Mouse (Mus musculus) forebrain, embryonic 13.5 days (tissue): ENCODE measurements around the gene Eng. TPM values are rescaled to one million over a fixed set of nuclear protein-coding genes. Genes with fewer than 3 reads are reported as not detected.

Experiments
- ATAC-seq: fragments of 200-750 bp; cut with Nextera tagmentation; 2 replicates; pipeline ENCODE4 v1.8.0; 2017
- H3K27ac ChIP-seq: fragments of 300-500 bp; sonication (generic); 2 replicates; pipeline ENCODE4 v1.5.1; 2015; ENCODE audit warnings: inconsistent platforms, mild to moderate bottlenecking, moderate library complexity
- H3K27me3 ChIP-seq: fragments of 300-500 bp; sonication (generic); 2 replicates; pipeline ENCODE4 v1.6.1; 2015; ENCODE audit warnings: mild to moderate bottlenecking, inconsistent platforms
- H3K36me3 ChIP-seq: fragments of 300-500 bp; sonication (generic); 2 replicates; pipeline ENCODE4 v1.6.1; 2015; ENCODE audit warnings: mild to moderate bottlenecking, inconsistent platforms; ENCODE audit not compliant: poor library complexity, severe bottlenecking
- H3K4me1 ChIP-seq: fragments of 300-500 bp; sonication (generic); 2 replicates; pipeline ENCODE4 v1.6.1; 2015; ENCODE audit warnings: inconsistent platforms
- H3K4me2 ChIP-seq: fragments of 300-500 bp; sonication (generic); 2 replicates; pipeline ENCODE4 v1.6.1; 2015; ENCODE audit warnings: inconsistent platforms, mild to moderate bottlenecking, moderate library complexity
- H3K4me3 ChIP-seq: fragments of 300-500 bp; sonication (generic); 2 replicates; pipeline ENCODE4 v1.5.1; 2015; ENCODE audit warnings: mild to moderate bottlenecking, inconsistent platforms
- H3K9ac ChIP-seq: fragments of 300-500 bp; sonication (generic); 2 replicates; pipeline ENCODE4 v1.6.1; 2015; ENCODE audit warnings: mild to moderate bottlenecking, inconsistent platforms
- H3K9me3 ChIP-seq: fragments of 300-500 bp; sonication (generic); replicated peaks from 2 replicates; pipeline ENCODE4 v1.6.1; 2016; ENCODE audit warnings: inconsistent platforms
- WGBS: fragments of 180-500 bp; shearing (Covaris S2); methylation state at CpG from one replicate; pipeline ENCODE4 v1.1.7; 2015; 5-methylcytosine and 5-hydroxymethylcytosine counted together
- polyA plus RNA-seq: library from polyadenylated mRNA; unstranded; fragments of >200 nt; fragmentation: Nextera tagmentation; extraction: Ambion mirVana; gene quantifications from 2 replicates; pipeline ENCODE4 v1.2.1, GENCODE M21; 2015

Eng gene
- polyA plus RNA-seq, 1 experiment from 2014 or later = 21.2 TPM

DNA sequence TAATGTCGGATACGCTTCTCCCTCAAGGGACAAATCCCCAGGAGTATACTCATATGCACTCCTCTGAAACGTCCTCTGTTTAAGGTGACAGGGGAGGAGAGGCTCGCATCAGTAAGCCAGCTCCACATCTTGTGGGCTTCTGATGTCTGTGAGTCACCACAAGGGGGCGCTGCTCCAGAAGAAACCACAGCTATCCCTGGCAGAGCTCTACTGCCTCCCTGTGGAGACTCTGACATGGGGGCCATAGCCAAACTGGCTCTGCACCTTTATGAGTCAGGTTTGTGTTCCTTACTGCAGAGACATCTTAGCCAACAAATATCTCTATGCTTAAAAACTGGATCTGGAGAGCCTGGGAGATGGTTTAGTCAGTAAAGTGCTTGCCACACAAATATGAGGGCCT lies 43.0 kb downstream of the Eng start:
- no peak overlapping the region for H3K9ac ChIP-seq
- no peaks in the 10 kb centered on the region for H3K9me3 ChIP-seq
- peaks cover 14% of the 10 kb centered on the region for H3K4me1 ChIP-seq
- ATAC-seq = no peak
- 24% methylated on average over 5 of the region's 5 CpGs for WGBS
- no peak overlapping the region for H3K4me3 ChIP-seq
- no peaks in the 10 kb centered on the region for H3K27me3 ChIP-seq
- H3K4me2 ChIP-seq = no peak overlapping the region
- H3K36me3 ChIP-seq = peaks cover 37% of the 10 kb centered on the region
- 0 out of 2 replicates have a peak overlapping the region, but pooled peaks have one; percentile 12 for H3K27ac ChIP-seq

DNA sequence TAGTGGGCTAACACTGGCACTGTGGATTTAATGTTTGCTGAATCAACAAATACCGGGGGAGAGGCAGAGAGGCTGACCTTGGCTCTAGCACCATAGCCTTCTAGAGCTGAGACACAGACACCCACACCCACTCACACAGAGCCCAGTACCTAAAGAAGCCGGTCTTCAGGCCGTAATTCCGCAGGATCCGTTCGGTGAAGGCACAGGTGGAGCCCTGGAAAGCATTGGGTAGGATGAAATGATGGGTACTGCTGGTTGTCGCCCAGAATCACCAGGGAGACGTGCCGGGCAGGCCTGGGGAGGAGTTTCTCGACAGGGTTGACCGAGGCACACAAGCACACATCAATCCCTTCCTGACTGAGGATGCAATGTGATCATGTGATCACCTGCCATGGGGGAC lies 44.6 kb downstream of the Eng start:
- no peaks in the 10 kb centered on the region for H3K27me3 ChIP-seq
- H3K9me3 ChIP-seq = no peaks in the 10 kb centered on the region
- no peak overlapping the region for H3K9ac ChIP-seq
- peak overlapping the region; percentile 41; the same call in 1 of the 2 replicates for H3K27ac ChIP-seq
- no peak overlapping the region for H3K4me3 ChIP-seq
- WGBS = 88% methylated on average over 11 of the region's 11 CpGs
- peaks cover 20% of the 10 kb centered on the region for H3K36me3 ChIP-seq
- H3K4me1 ChIP-seq = peaks cover 14% of the 10 kb centered on the region
- no peak for ATAC-seq
- no peak overlapping the region for H3K4me2 ChIP-seq

DNA sequence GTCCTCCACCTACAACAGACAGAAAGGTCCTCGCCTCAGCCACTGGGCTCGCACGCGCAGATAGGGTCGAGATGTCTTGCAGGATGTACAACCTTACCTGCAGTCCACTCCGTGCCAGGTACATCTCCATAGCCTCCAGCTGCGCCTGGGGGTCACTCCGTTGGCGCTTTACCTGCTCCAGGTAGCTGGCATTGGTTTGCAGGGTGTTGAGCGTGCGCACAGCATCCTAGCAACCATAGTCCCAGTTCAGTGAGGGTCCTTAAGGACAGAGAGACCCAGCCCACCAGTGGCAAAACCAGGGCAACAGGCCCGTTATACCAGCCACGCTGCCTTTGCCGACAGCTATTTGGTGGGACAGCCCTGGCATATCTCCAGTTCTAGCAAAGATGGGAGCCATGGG lies 46.1 kb downstream of the Eng start:
- Histone ChIP-seq H3K9me3 (no peaks in the 10 kb centered on the region), H3K36me3 (peaks cover 7% of the 10 kb centered on the region), H3K27ac (no peak overlapping the region), H3K9ac (no peak overlapping the region), H3K27me3 (no peaks in the 10 kb centered on the region), H3K4me3 (no peak overlapping the region), H3K4me2 (peak overlapping the region; percentile 94; the same call in 1 of the 2 replicates), H3K4me1 (peaks cover 14% of the 10 kb centered on the region)
- no peak for ATAC-seq
- WGBS = 94% methylated on average over 14 of the region's 14 CpGs

GRCm38 (mm10) chr2:32693282-32693681 lies 46.9 kb downstream of the Eng start:
- peak overlapping the region; percentile 76 for H3K4me3 ChIP-seq
- H3K27ac ChIP-seq = no peak overlapping the region
- peak overlapping the region; percentile 94 for H3K4me2 ChIP-seq
- no peaks in the 10 kb centered on the region for H3K9me3 ChIP-seq
- ATAC-seq = no peak
- H3K36me3 ChIP-seq = no peaks in the 10 kb centered on the region
- H3K9ac ChIP-seq = peak overlapping the region; percentile 86
- 25% methylated on average over 7 of the region's 7 CpGs for WGBS
- H3K4me1 ChIP-seq = peaks cover 14% of the 10 kb centered on the region
- H3K27me3 ChIP-seq = no peaks in the 10 kb centered on the region

DNA sequence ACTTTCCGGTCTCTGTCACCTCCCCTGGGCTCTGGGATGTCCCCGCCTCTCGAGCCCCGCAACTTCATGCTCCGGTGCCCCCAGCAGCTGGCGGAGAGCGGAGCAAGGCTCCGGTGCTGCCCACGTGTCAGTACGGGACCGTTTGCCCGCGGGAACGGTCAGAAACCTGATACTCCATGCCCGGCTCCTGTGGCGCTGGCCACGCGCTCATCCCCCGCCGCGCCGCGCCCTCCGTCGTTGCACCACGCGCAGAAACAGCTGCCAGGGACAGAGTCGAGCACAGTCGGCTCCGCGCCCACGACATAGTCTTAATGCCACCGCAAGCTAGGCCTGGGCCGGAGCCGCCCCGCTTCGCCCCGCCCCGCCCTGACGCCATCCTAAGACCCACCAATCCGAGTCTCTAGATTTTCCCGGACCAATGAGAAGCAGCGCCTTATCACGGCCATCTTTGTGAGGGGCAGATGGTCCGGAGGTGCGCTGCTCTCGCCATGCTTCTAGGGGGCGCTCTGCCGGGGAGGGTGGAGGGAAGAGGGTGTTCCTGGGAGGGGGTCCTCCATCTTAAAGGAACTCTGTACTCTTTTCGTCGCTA lies 47.5 kb downstream of the Eng start:
- no peaks in the 10 kb centered on the region for H3K36me3 ChIP-seq
- H3K27ac ChIP-seq = no peak overlapping the region
- no peaks in the 10 kb centered on the region for H3K9me3 ChIP-seq
- H3K4me3 ChIP-seq = peak overlapping the region; percentile 76
- peaks cover 14% of the 10 kb centered on the region for H3K4me1 ChIP-seq
- H3K9ac ChIP-seq = peak overlapping the region; percentile 86
- H3K4me2 ChIP-seq = peak overlapping the region; percentile 94
- H3K27me3 ChIP-seq = no peaks in the 10 kb centered on the region
- 1% methylated on average over 50 of the region's 51 CpGs for WGBS
- peak; percentile 99 for ATAC-seq

DNA sequence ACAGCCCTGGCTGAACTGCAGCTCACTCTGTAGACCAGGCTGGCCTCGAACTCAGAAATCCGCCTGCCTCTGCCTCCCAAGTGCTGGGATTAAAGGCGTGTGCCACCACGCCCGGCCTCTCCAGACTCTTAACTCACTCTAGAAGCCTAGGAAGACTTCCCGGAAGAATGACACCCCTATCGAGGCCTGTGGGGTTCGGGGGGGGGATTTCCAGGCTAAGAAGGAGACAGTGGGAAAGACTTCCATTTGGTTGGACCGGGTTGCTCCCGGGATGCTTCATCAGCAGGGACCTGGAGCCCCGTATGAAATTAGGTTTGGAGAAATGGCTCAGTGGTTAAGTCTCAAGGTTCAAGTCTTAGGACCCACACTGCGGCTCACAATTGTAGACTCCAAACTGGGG lies 48.3 kb downstream of the Eng start:
- ATAC-seq = no peak
- Histone ChIP-seq H3K27ac (no peak overlapping the region), H3K9ac (no peak overlapping the region), H3K4me2 (peak overlapping the region; percentile 94), H3K4me1 (peaks cover 14% of the 10 kb centered on the region), H3K36me3 (no peaks in the 10 kb centered on the region), H3K4me3 (peak overlapping the region; percentile 76), H3K9me3 (no peaks in the 10 kb centered on the region), H3K27me3 (no peaks in the 10 kb centered on the region)
- 92% methylated on average over 12 of the region's 12 CpGs for WGBS

DNA sequence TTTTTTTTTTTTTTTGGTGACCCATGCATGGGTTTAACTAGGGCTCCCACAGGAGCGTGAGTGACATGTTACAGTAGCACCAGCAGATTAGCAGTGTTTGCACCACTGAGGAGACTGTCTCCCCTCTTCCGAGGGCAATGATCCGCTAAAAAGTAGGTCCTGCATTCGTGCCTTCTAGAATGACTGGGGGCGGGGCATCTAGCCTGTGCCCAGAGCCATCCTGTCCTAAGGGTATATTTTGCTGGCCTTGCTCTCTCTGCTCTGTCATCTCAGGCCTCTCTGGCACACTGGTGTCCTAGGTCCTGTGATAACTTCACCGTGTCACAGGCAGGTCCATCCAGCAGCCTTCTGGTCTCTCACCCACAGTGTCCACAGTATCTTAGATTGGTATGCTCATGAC lies 53.3 kb downstream of the Eng start:
- no peak overlapping the region for H3K4me3 ChIP-seq
- ATAC-seq = no peak

GRCm38 (mm10) chr2:32700966-32701743 lies 54.8 kb downstream of the Eng start:
- Histone ChIP-seq H3K9me3 (no peaks in the 10 kb centered on the region), H3K9ac (no peak overlapping the region), H3K36me3 (peaks cover 43% of the 10 kb centered on the region), H3K4me1 (no peaks in the 10 kb centered on the region), H3K4me2 (no peak overlapping the region), H3K27ac (no peak overlapping the region), H3K4me3 (no peak overlapping the region), H3K27me3 (no peaks in the 10 kb centered on the region)
- no peak for ATAC-seq
- WGBS = 87% methylated on average over 14 of the region's 14 CpGs

More for the DNA sequence above, 53.3 kb downstream of the Eng start:
- Histone ChIP-seq H3K36me3 (peaks cover 28% of the 10 kb centered on the region), H3K9ac (no peak overlapping the region), H3K9me3 (no peaks in the 10 kb centered on the region), H3K27me3 (no peaks in the 10 kb centered on the region), H3K4me1 (no peaks in the 10 kb centered on the region), H3K4me2 (no peak overlapping the region), H3K27ac (no peak overlapping the region)
- WGBS = 74% methylated on average over 6 of the region's 6 CpGs

- H3K27me3 ChIP-seq = no peaks in the 10 kb centered on the region
- no peak overlapping the region for H3K4me3 ChIP-seq
- no peak overlapping the region for H3K27ac ChIP-seq
- 95% methylated on average over 8 of the region's 8 CpGs for WGBS
- H3K4me1 ChIP-seq = no peaks in the 10 kb centered on the region
- no peak overlapping the region for H3K9ac ChIP-seq
- peaks cover 62% of the 10 kb centered on the region for H3K36me3 ChIP-seq
- H3K9me3 ChIP-seq = no peaks in the 10 kb centered on the region
- ATAC-seq = no peak
- no peak overlapping the region for H3K4me2 ChIP-seq
Measured at GRCm38 (mm10) chr2:32703046-32703445, 56.7 kb downstream of the Eng start.

DNA sequence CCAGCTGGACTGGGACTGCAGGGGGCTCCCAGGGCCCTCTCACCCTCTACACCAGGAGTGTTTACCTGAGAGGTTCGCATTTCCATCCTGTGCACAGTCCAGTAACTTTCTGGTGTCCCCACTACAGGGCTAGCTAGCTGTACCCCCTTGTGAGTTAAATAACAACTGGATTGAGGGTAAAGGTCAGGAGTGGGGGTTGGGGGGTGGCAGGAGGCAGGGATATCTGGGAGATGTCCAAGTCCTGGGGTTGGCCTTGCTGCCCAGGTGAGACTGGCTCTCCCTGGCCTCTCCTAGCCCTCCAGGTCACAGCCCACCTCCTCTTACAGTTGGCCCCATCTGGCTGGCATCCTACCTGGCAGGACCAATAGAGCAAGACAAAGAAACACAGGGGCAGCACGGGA lies 57.6 kb downstream of the Eng start, which contains the start of gene Fpgs:
Gene Fpgs, minus strand, starts transcription at position 125 of the 401 bp plus-strand sequence.
- Histone ChIP-seq H3K4me2 (no peak within 1 kb of the TSS), H3K27ac (no peak within 1 kb of the TSS), H3K4me3 (no peak within 1 kb of the TSS), H3K9ac (no peak within 1 kb of the TSS), H3K9me3 (no peaks in the 10 kb centered on the region), H3K36me3 (peaks cover 71% of the 10 kb centered on the region), H3K27me3 (no peaks in the 10 kb centered on the region), H3K4me1 (no peaks in the 10 kb centered on the region)
- no peak for ATAC-seq
- WGBS = 83% methylated on average over 2 of the region's 2 CpGs

GRCm38 (mm10) chr2:32705018-32705417 lies 58.6 kb downstream of the Eng start:
- Histone ChIP-seq H3K36me3 (peaks cover 81% of the 10 kb centered on the region), H3K9ac (no peak overlapping the region), H3K27ac (no peak overlapping the region), H3K4me3 (no peak overlapping the region), H3K4me2 (no peak overlapping the region), H3K27me3 (no peaks in the 10 kb centered on the region), H3K9me3 (no peaks in the 10 kb centered on the region), H3K4me1 (no peaks in the 10 kb centered on the region)
- WGBS = 92% methylated on average over 7 of the region's 7 CpGs
- ATAC-seq = no peak

- no peak overlapping the region for H3K4me3 ChIP-seq
- no peak overlapping the region for H3K9ac ChIP-seq
- peaks cover 89% of the 10 kb centered on the region for H3K36me3 ChIP-seq
- no peaks in the 10 kb centered on the region for H3K9me3 ChIP-seq
- H3K27ac ChIP-seq = no peak overlapping the region
- no peak overlapping the region for H3K4me2 ChIP-seq
- H3K27me3 ChIP-seq = no peaks in the 10 kb centered on the region
- H3K4me1 ChIP-seq = peaks cover 9% of the 10 kb centered on the region
- ATAC-seq = no peak
- 96% methylated on average over 6 of the region's 6 CpGs for WGBS
Measured at GRCm38 (mm10) chr2:32706971-32707370, 60.6 kb downstream of the Eng start.
